Mouse (Mus musculus) cortical plate, adult 2 months (tissue): ENCODE measurements around the gene Gpc5.

Experiments used
- CTCF ChIP-seq: fragments of 200-500 bp; IDR thresholded peaks from 2 replicates; pipeline ENCODE4 v1.5.1; 2011; ENCODE audit warnings: mild to moderate bottlenecking, control low read depth, low read length; ENCODE audit not compliant: insufficient read depth; ENCODE audit errors: extremely low read depth
- POLR2A ChIP-seq: fragments of 200-500 bp; IDR thresholded peaks from 2 replicates; pipeline ENCODE4 v1.6.1; 2011; ENCODE audit warnings: mild to moderate bottlenecking, low read length, control low read depth; ENCODE audit not compliant: insufficient read depth; ENCODE audit errors: extremely low read depth

DNA sequence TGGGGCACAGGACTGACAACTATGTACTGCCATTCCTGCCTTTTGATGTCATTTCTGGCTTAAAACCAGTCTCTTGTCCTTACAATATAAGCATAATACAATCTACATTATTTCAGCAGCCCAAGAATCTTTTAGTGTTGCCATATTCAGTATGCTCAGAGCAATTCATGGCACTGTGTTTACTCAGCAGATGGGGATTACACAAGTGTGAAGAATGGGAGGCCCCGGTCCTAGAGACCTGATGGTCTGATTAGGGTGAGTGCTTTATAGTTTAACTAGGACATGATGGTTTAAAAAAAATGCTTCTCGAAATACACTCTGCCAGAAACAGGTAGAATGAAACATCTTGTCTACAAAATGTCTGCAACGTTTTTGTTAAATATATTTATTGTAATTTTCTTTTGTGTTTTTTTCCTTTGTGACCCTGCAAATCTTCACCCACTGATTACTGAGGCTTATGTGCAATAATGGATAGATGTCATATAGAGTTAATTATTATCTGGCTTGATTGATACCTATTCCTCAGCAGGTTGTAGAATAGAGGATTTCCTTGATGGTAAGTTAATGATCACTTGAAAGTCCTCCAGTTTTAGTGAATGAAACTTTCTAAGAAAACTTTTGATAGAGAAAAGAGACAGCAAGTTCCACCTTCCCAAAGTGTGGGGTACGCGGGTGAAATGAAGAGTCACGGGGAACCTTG, 177.8 kb downstream of the Gpc5 start:
- TF ChIP-seq POLR2A (no peak), CTCF (no peak)
